Mouse (Mus musculus): Measurements from ENCODE around the gene Hunk.
A peak's percentile ranks its signal among the peaks of the same experiment; 100 is the strongest.

The Hunk gene

DNA sequence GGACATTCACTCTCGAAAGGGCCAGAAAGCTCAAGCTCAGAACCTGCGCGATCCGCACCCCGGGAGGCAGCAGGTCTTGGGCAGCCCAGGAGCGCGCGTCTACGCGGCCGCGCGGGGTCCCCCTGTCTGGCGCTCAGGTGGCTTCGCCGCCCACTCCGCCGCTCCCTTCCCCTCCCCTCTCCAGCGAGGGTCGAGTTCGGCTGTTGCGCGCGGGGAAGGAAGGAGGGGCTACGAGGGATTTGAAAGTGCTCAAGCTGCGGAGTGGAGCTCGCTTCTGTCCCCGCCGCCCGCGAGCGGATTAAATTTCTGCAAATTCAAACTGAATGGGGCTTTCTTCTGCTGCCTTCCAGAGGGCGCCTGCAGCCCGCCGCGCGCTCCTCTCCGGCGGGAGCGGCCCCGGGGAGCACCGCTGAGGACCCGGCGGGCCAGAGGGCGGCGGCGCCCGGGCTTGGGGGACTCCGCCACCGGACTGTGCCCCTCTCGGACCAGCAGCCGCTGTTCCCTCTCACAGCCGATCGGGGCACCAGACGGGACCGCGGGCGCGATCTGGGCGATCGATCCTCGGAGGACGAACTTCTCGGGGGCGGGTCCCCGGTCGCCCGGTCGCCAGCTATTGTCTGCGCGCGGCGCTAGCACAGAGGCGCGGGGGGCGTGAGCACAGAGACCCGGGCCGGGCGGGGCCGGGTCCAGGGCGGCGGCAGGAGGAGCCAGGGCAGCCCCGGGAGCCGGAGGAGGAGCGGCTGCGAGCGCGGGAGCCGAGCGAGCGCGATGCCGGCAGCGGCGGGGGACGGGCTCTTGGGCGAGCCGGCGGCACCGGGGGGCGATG, at the start of gene Hunk:
Gene Hunk (plus strand): TSS at position 326 of the 826 bp plus-strand sequence.
- DNase-seq (ENCODE audit: low spot score): peak; percentile 55

DNA sequence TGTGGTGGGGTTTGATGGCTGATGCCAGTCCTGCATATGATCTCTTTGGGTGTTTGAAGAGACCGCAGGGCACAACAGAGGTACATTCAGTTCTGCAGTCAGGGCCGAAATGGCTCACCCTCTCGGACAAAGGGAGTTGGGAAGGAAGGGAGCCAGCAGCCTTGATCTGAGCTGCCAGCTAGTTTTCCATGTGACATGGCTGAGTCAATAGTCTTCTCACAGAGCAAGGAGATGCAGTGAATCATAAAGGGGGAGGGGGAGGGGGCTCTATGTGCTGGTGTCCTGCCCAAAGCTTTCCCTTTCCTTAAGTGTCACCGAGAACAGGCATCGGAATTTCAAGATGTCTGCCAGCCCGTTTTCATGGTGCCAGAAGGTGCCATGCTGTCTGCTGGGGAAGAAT, 46.8 kb upstream of the Hunk start:
- DNase-seq (ENCODE audit: low spot score): no peak

DNA sequence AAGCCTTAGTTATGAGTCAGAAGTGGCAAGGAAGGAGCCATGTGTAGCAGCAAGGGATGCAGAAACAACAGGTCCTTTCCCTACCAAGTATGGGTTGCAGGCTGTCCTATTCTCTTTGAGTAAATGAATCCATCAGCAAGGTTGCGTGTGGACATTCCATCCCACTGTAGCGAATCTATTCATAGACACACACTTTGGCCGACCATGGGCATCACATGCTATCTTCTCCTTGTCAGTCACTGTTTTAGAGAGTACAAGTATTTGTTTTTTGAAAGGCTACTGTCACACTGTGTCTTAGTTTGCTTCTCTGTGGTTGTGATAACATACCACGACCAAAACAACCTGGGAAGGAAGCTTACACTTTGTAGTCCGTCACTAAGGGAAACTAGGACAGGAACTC, 44.7 kb upstream of the Hunk start:
- no peak for DNase-seq (ENCODE audit: low spot score)

DNA sequence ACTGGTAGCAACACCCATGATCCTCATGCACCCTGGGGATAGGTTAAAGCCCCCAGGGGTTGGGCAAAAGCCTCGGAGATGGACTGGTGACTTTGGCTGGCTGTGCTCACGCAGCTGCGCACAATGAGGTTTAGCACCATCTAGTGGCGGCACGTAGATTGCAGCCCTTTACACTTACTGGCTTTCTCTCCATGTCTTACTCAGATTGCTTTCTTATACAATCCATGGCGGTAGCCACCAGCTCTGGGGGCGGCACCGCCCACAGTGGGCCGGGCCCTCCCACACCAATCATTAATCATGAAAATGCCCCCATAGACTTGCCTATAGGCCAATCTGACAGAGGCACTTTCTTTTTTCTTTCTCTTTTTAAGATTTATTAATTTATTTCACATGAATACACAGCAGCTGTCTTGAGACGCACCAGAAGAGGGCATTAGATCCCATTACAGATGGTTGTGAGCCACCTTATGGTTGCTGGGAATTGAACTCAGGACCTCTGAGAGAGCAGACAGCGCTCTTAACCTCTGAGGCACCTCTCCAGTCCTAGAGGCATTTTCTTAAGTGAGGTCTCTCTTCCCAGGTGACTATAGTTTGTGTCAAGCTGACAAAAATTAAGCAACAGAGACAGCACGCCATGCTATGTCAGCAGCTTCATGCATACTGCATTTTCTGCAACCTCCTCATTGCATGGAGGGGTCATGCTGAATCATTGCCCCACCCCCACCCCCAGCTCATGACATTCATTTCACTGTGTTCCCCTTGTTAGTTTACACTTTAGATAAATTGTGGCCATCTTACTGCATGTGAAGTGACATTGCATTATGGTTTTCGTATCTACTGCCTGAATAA, 35.9 kb upstream of the Hunk start:
- peak; percentile 13 for DNase-seq (ENCODE audit: low spot score)

DNA sequence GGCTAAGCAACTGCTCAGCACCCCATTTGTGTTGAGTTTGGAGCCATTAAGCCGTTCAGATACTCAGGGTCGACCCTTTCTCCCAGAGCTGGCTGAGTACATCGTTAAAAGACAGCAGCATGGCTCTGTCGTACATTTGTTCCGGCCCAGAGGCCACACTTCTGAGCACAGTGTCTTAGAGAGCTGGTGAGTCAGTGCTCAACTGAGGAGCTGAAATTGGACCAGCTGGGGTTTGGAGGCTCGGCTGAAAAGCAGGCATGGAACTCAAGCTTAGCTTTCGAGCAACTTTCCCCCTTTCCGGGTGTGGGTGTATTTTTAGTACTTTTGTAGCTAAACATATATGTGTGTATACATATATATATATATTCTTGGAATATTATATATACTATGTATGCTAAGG, 34.1 kb upstream of the Hunk start:
- no peak for DNase-seq (ENCODE audit: low spot score)

DNA sequence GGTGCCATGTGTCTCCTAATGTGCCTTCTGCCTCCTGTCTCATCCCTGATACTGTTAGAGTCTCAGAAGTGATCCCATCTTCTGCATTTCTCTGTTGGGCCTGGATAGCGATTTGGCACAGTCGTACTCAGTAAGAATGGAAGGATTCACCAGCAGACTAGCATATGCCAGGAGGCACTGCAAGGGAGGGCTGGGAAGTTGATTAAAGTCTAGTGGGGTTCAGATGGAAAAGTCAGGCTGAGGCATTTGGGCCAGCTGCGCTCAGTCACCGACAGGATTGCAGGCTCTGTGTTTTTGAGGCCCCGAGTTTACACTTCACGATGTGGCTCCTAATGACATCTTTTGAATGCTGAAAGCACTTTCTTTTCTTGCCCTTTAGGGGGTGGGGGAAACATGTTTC, 33.1 kb upstream of the Hunk start:
- DNase-seq (ENCODE audit: low spot score): no peak

DNA sequence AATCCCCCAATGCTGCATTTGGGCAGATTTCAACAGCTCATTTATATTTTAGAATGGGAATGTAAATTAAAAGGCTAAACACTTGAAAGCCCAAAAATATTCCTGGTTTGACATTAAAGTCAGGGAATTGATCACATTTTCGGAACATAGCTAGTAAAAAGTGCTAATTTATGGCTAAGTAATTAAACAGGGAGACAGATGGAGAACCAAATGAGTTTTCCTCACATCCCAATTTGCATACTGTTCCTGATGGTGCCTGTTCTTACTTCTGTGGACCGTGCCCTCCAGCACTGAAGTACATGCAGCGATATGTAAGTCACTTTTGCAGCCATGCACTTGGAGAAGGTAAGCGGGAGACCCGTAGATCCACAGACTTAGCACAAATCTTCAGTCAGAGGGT, 32.7 kb upstream of the Hunk start:
- no peak for DNase-seq (ENCODE audit: low spot score)

DNA sequence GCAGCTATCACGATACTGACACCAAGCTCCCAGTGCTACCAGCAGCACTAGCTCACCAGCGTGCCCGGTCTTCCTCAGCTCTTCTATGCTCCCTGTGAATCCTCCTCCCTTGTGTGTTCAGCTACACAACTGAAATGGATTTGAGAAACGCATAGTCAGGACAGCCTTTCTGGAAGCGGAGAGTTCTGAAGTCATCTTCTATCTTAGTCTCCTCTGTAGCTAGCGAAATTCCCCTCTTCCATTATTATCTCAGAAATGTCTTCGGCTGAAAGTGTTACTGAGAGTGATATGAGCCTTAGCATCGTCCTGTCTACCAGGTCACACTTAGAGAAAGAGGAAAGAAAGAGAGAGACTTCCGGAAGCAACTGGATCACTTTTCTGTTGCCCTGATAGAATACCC, 26.5 kb upstream of the Hunk start:
- no peak for DNase-seq (ENCODE audit: low spot score)

DNA sequence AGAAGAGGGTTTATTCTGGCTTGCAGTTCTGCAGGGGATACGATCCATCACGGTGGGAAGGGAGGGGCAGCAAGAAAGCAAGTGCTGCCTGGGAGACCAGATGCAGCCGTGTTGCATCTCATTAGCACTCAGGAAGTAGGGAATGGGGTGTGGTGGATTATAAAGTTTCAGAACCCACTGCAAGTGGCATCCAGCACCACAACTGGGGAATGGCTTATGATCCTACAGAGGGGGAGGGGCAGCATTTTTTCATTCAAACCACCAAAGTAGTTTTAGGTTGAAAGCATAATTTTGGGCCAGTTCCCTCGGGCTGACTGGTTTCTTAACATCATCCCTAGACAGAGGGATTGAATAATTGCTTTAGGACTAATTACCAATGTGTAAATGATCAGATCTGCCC, 26.1 kb upstream of the Hunk start:
- no peak for DNase-seq (ENCODE audit: low spot score)

DNA sequence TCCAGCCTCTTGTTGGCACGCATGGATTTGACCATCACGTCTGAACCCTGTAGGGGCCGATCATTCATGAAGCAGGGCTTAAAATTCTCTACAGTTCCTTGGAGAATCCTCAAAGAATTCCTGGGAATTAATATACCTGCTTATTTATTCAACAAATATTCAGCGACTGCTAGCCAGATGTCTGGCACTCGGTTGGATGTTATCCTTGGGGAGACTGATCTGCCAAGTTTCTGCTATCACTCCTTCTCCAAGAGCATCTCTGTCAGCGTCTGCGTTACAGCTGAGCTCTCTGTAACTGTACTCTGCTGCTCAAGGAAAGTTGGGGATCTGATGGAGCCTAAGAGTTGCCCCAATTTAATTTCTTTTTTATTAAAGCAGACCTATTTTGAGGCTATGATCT, 25.5 kb upstream of the Hunk start:
- DNase-seq (ENCODE audit: low spot score): no peak

DNA sequence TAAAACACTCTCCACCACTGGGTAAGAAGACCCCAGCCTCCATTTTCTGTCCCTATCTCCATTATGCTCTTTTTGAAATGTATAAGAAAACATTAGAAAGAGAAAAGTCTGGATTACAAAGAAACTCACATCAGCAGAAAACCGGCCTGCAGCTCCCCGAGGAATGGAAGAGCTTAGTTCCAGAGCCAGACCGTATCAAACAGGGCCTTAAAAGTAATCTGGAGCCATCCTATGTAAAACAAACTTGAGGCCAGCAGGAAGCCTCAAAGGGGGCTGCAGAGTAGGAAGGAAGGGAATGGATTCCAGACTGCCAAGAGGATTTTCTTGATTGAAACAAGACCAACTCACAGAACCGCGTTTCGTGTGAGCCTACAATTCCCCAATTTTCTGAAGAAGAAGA, 22.9 kb upstream of the Hunk start:
- no peak for DNase-seq (ENCODE audit: low spot score)

DNA sequence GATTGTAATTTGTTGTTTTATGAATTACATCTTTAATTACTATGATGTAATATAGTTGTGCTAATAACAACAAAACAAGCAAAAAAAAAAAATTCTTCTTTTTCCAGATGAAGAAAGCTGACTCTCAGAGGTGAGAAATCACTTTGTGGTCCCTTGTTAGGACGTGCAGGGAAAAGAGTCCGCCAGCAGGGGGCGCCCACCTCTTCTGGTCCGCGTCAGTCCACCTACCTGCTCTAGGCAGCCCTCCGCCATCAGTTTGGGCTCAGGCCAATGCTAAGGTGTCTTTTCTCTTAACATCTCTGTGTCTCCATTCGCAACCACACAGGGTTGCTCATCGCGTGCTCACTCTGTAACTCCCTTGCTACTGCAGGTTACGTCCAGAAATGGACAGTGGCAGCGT, 5.9 kb upstream of the Hunk start:
- DNase-seq (ENCODE audit: low spot score): peak; percentile 88

DNA sequence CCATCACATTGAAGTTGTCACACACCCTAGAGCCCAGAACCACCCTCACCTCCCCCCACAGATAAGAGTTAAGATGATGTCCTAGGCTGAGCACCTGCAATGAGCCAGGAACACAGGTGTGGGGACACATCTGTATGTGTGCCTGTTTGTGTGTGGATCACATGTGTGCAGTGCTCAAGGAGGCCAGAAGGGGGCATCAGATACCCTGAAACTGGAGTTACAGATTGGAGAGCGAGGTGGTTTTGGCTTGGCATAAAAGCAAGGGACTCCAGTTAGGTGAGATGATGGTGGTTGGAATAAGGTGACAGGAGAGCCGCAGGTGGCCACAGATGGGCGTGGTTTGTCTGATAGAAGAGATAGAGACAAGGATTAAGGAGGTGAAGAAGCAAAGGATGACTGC, 4.2 kb upstream of the Hunk start:
- no peak for DNase-seq (ENCODE audit: low spot score)

DNA sequence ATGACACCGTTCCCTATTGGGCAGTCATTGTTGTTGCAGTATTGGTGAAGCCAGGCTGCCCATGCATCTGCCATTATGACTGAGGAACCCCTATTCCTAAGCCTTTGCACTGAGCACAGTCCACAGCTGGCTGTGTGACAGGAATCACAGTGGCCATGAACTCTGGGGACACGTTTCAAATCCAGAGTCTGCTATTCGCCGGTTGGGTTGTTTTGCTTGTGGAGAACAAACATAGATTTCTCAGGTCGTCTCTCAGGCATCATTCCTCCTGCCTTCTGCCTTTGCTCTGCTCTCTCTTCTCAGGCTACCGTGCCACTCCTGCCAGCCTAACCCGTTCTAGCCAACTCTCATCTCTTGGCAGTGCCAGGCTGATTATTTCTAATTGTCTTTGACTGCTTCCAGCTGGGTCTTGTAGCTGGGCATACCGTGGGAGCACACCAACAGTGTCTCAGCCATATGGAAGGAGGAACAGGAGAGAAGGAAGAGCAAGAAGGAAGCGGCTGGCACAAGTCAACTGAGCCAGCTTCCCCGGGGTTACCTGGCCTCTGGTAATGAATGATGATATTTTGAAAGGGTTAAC, 3.0 kb upstream of the Hunk start:
- DNase-seq (ENCODE audit: low spot score): no peak

DNA sequence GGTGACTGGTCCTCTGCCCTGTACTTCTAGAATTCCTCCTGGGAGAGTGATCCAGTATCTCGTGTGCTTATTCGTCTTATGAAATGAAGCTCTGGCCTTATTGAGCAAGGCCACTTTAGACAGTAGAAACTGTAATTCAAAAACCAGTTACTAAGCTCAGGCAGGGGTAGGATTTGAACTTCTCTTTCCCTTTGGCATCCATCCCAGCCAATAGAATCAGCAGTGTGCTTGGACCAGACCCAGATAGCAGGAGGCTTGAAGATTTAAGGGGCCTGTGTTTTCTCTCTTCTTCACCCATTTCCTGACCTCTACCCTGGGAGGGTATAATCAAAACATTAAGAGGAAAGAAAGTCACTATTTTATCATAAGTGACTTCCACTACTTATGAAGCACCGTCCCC, 1.8 kb upstream of the Hunk start:
- no peak for DNase-seq (ENCODE audit: low spot score)

DNA sequence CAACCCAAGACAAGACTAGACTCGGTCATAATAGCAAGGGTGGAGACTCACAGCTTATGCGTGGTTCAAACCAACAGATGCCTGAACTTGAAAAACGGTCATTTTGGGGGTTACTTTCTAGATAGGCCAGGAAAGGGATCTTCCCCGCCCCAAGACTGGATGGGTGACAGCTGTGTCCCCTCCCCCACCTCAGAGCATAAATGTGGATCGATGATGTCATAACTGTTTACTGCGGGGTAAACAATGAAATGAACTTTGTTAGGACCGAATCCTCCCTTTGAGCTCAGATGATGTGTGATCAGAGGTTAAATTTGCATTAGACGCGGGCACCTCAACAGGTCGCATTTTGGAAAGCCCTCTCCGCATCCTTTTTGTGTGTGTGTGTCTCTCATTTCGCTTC, 967 bp upstream of the Hunk start:
- DNase-seq (ENCODE audit: low spot score): no peak

DNA sequence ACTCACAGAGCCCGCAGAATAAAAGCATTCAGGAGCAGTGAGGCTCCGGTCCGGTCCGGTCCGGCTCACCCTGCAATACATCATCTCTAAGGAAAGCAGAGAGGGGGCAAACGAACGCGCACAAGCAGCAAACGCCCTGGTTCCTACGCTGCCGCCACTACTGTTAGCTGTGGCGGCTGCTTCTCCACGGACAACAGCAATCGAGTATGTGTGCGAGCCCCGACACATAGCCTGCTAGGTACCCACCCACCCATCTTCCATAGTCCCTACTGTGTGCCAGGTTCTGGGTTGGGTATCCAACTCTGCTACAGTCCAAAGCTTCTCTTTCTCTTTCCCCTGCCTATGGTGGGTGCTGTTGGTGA, 506 bp upstream of the Hunk start:
- DNase-seq (ENCODE audit: low spot score): no peak

DNA sequence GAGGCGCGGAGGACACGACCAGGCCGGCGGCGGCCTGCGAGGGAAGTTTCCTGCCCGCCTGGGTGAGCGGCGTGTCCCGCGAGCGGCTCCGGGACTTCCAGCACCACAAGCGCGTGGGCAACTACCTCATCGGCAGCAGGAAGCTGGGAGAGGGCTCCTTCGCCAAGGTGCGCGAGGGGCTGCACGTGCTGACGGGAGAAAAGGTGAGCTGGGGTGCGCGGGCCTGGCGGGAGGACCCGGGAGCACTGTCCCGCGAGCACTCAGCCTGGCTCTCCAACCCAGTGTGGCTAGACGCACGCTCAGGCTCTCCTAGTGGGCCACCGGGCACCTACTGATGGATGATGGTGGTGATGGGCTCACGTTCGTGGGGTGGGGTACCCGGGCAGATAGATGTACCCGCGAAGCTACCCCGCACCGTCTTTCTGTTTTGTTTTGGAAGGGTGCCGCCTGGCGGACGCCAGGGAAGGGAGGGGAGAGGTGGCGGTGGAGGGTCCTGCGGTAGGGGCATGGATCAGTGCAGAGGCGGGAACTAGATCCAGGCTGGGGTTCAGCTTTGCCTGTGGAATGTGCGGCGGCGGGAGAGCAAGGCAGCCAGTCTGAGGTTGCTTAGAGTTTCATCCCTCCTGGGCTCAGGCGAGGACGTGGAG, 824 bp downstream of the Hunk start:
- DNase-seq (ENCODE audit: low spot score): peak; percentile 52

DNA sequence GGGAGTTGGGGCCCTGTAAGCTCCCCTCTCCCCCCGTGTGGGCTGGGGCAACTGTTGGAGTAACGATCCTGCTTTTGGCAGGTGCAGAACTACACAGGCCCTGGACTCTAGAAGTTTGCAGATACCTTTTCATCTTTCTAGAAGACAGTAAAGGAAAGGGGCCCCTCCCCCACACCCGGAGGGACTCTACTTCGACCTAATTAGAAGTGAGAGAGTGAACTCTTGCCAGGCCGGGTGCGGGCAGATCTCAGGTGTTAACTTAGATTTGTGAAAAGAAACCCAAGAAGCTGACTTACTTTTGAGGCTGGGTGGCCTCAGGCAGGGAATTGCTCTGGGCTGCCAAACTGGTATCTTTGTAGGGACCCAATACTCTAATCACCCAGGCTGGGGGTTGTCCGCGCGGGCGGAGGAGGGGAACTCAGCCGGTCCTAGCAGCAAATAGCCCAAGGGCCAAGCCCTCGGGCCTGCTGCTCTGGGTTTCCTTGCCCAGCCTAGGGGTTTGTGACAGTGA, 1.4 kb downstream of the Hunk start:
- peak; percentile 42 for DNase-seq (ENCODE audit: low spot score)

DNA sequence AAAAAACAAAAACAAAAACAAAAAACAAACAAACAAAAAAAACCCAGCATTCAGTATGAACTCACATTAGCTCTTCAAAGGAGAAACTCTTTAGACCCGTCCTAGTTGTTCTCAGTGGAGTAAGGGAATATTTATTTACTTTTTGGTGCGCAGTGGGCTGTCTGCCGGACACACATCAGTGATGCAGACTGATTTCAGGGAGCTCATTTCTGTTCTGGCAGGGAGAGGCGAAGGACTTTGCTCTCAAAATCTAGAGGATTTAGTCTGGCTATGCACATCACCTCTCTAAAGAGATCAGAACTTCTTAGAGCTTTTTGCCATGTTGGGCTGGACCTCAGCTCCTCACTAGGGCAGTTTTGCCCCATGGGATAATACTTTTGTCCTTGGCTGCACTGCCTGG, 2.1 kb downstream of the Hunk start:
- DNase-seq (ENCODE audit: low spot score): no peak

DNA sequence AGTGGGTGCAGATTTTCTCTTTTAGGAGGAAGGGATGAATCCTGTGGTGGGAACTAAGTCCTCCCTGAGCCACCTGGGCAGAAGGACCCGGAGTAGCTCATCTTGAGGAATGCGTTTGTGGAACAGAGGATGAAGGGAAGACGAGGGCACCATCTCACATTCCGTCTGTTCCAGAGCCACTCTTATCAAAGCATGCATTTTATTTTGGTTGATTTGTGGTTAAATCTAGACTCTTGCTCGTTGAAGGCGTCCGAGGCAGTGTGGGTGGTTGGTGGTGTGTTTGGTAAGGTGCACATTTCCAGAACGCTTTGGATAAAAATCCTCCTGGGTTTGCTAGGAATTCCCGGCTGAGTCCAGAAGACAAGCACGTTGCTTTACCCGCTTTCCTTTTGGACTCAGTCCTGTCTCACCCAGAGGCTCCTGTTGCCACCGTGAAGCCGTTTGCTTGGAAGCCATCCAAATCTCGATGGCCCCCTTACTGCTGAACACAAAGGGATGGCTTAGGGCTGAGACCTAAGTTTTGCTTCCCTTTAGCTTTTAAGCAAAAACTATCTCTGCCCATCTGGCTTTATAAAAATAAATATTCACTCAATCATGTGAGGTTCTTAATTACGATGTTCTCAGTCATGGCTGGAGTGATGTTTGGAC, 3.4 kb downstream of the Hunk start:
- DNase-seq (ENCODE audit: low spot score): no peak

DNA sequence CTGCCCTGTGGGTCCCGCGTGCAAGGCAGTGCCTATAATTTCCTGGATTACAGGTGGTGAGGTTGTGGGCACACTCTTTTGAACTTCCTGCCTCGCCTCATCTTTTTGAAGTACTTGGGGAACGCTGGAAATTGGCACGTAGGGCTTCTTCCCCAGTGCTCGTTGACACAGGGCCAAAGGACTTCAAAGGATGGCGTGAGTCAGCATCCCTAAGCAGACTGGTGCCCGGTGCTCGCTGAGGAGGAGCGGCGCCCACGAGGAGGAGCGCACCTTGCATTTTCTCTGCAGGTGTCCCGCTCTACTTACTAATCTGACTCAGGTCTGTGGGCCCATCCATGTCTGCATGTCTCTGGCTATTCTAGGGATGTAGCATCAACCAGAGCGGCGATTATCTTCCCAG, 4.9 kb downstream of the Hunk start:
- no peak for DNase-seq (ENCODE audit: low spot score)

All from urinary bladder, postnatal 25 days (tissue).